Mouse (Mus musculus) c-Kit-positive CD71-positive TER-119-negative erythroid progenitor cells, embryonic 14.5 days (primary cell): Measurements from ENCODE around the gene Fabp3.
A peak's percentile ranks its signal among the peaks of the same experiment; 100 is the strongest.

ENCODE experiments used
- DNase-seq: peaks from one replicate; pipeline ENCODE4 v3.0.0-alpha.2; 2013; ENCODE audit warnings: low read depth

Fabp3 gene

DNA sequence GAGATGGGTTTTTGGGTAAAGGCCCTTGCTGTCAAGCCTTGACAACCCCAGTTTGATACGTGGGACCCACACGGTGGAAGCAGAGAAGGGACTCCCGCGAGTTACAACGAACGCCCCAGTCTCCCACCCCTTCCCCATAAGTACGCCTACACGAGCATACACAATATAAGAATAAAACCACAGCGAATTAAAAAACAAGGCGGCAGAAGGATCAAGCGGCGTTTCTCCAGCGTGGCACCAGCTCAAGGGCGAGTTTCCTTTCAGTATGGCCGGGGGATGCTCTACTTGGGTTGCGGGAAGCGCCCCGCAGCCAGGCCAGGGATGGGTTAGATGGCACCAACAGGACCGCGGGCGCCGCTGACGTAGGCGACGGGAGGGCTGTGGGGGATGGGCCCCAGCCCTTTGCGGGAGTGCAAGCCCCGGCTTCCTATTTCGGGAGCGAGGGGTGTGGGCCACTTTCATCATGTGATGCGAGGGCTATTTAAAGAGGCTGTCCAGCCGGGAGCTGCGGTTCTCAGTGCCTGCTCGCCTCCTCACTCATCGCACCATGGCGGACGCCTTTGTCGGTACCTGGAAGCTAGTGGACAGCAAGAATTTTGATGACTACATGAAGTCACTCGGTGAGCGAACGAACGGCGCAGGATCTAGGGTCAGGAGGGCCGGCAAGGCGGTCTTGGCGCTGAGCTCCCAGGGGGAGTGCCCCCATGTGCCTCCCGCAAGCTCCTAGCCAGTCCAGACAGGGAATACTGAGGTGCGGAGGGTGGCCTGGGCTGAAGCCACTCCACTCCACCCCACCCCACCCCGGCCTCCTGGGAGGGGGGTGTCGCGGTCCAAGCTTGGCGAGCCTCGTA is at the start of gene Fabp3, which contains the start of gene Gm10570:
Gene Fabp3, plus strand, starts transcription at position 365 of the 851 bp plus-strand sequence.
Gene Gm10570, minus strand, starts transcription at position 444 of the 851 bp plus-strand sequence.
- DNase-seq: no peak

DNA sequence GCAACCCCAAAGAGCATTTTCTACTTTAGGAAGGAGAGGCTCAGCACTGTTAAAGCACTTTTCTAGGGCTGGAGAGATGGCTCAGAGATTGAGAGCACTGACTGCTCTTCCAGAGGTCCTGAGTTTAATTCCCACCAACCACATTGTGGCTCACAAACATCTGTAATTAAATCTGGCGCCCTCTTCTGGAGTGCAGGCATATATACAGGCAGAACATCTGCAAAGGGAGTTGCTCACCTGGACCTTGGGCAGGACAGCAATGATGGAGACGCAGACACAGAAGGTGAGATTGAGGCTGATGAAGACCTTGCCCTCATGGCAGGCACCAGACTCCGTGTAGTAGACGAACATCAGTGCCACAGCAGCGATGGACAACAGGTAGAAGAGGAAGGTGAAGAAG is 48.0 kb upstream of the Fabp3 start:
- DNase-seq: no peak

DNA sequence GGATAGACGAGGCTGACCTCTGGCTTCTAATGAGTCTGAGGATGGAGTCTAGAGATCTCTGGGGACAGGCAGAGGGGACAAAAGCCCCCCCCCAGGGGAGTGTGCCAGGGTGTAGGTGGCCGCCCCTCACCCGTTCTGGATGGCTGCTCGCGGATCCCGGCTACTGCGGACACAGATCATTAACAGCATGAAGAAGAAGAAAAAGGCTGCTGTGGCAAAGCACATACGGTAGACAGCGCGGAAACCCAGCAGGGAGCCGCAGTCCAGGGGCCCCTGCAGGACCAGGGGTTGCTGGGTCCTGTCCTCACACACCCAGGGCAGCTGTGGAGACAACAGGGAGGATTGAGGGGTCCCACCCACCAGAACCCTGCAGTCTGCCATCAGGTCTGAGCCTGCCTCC is 44.3 kb upstream of the Fabp3 start:
- no peak for DNase-seq

DNA sequence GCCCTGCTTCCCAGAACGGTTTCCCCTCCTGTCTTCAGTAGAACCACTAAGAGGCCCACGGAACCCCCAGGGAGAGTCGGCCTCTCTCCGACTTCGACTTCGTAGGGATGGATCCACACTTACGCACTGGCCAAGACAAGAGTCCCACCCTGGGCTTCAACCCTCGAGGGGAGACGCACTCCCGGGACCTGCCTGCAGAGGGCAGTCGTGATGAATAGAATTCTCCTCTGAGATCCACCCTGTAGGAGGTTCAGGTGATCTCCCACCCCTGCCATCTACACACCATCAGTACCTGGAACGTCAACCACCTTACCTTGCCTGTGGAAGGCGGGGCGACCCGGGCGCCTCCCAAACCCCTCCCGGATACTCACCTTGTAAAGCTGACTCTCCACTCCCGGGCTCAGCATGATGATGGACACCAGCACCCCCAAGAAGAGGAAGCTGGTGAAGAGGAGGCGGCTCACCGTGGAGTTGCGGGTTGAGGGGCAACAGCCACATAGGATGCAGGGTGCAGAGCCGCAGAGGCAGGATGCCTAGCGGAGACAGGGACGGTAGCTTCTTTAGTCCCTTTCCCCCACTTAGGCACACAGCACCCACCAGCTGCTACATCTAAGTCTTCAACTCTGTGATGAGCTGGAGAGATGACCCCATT is 43.6 kb upstream of the Fabp3 start:
- no peak for DNase-seq

DNA sequence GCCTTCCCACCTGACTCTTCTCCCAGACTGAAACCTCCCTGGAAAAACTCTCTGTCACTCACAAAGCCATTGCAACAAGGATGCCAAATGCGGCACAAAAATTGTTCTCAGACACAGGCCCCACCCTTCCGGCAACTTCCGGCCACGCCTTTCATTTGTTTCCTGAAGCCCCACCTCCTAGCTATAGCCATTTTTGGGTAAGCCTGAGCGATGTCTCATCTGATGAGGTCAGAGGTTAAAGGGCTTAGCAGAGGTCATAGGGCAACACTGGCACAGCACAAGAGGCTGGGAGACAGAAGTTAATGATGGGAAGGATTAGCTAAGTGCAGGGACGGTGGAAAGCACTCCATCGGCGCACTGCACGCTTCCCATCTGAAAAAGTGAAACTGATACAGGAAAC is 41.8 kb upstream of the Fabp3 start:
- DNase-seq: no peak

DNA sequence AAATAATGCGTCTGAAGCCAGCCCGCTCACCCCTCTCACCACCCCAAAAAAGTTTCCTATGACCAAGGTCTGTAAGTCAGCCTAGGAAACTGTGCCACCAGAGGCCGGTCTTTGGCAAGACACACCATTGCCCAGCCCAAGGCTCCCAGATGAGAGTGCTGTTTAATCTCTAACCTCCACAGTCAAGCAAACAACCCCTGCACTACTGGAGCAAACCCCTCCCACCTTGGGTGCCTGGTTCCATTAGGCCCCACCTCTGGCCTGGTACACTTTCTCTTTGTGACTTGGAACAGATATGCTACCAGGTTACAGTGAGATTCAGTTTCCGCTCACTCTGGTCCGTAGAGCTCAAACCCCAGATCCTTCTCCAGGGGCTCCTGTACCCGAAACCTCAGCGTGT is 41.3 kb upstream of the Fabp3 start:
- no peak for DNase-seq

DNA sequence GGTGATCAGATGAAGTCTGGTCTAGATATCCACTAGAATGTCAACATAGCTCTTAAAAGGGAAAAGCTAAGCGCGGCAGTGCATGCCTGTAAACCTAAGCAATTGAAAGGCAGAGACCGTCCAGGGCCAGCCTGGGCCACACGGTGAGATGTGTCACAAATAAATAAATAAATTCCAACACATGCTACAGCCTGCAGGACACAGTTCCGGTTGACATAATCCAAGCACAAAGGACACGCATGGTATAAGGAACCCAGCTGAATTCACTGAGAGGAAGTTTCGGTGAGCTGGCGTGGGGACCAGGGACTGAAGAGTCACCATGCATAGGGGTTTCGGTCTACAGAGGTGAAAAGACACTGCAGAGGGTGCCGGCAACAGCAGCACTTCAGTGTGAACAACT is 39.7 kb upstream of the Fabp3 start:
- no peak for DNase-seq

DNA sequence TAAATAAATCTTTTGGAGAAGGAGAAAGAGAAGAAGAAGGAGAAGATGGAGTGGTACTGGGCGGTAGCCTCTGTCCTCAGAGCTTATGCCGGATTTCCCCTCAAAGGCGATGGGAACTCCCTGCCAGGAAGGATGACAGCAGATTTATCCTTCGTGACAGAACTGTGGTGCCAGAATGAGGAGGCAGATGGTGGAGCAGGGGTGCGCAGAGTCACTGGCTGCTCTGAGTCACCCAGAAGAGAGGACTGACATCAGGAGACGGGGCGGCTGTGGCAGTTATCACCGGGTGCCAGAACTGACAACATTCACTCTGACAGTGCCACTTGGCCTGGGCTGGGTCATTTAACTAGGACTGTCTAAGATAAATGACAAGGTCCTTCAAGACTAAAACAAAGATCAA is 38.3 kb upstream of the Fabp3 start:
- DNase-seq: no peak

DNA sequence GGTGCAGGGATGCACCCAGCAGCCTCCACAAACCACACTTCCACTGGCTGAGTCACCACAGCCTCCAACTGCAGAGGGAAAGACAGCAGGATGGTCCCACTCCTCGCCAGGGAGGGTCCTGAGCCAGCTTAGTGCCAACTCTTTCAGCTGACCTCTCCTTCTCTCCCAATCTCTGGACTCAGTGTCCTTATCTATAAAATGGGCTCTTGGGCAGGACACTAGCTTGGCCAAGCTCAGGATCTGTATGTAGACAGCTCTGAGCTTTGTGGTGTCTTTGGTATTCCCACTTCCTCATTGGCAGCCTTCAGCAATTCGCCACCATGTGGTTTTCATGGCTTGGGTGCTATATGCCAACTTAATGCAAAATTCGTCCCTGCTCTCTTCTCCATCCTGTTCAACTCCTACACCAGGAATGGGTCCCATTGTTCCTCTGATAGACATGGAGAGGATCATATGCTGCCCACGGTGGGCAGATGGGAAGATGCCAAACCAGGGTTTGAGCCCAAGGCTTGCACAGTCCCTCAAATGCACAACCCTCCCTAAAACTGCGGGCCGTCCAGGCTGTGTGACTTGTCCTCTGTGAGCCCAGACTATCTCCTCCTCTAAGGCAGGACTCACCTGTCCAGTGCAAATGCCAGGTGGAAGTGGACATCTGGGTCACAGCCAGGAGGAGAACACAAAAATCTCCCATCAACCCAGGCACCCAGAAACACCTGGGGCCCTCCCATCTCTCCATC is 37.6 kb upstream of the Fabp3 start:
- DNase-seq: no peak

DNA sequence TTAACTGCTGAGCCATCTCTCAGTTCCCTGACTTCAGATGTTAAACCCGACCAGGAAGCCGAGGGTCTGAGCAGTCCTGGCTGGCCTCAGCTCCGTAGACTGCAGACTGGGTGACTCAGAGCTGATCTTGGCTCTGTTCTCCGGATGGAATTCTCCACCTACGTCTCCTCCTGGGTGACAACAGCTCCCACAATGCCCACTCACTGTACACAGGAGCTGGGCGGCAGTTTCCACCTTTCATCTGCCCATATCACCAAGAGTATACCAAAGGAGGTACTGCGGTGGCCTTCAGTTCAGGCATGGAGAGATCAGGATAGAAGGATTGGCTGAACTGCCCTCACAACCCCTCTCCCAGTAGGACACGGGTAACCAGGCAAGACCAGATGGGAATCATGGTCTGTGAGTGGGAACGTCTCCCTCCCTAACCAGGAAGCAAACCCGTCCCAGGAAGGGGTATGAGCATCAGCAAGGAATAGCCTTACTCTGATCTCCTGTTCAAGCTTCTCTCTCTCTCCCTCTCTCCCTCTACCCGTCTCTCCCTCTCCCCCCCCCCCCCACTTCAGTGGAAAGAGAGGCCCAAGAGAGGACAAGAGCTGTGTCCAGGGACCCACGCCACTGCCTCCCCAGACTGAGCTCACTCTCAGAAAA is 34.6 kb upstream of the Fabp3 start:
- DNase-seq: no peak

DNA sequence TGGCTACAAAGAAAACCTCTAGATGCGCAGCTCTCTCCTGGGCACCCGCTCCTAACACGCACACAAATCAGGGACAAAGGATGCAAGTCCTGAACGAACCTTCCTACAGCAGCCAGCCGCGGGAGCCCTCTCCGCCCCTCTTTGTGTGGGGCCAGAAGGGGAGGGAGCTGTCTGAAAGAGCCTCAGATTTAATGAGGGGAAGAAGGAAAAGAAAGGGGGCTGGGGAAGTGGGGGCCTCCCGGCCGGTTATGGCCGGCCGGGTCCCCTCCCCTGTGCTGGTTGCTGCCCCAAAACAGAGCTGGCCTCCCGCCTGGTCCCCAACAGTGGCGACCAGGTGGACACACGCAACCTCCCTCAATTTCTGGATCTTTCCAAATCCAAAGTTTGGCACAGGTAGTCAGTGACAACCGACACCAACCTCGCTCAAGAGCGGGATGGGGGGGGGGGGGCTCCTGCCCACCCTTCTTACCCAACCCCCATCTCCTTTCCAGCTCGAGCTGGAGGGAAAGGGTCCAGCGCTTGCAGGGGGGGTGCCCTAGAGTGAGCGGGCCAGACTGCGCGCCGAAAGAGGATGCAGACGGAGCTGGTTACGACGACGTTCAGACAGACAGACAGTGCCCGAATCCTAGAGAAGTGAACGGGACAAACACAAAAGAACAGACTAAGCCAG is 33.9 kb upstream of the Fabp3 start:
- no peak for DNase-seq

DNA sequence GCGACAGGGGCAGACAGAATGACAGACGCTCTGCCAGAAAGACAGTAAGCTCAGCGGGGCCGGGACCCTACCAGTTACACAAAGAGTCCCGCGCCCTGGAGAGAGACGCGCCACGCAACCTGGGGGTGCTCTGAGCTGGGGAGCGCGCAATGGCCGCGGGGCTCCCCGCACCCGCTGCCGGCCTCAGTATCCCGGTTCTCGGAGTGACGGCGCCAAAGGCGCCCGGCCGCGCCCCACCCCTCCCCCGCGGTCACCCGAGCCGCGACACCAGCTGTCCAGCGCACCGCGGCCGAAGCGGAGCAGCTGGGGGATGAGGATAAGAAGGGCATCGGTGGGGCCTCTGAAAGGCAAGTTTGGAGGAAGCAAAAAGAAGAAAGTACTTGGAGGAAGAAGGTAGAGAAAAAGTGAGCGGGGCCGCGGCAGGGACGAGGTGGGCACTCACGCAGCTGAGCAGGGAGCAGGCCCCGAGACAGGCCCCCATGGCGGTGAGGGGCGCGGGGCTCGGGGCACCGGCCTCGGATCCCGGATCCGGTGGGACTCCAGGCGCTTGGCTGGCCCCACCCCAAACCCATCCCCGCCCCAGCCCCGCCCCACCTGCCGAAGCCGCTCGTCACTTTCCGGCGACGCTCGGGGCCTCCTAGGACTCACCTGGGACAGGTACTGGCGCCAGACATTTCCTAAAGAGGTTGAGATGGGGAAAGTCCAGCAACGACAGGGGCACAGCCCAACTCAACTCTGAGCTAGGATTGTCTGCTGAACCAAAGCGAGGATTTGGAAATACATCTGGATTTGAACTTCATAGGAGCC is 33.2 kb upstream of the Fabp3 start:
- DNase-seq: no peak

DNA sequence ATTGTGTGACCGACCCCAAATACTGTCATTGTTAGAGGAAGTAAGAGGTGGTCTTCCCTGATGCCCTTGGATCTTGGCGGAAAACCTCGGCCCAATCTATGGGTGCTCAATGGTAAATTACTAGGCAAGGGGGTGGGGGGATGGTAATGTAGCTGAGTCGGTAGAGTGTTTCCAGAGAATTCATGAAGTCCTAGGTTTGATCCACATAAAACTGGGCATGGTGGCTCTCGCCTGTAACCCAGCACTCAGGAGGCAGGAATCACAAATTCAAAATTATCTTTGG is 32.6 kb upstream of the Fabp3 start:
- no peak for DNase-seq

DNA sequence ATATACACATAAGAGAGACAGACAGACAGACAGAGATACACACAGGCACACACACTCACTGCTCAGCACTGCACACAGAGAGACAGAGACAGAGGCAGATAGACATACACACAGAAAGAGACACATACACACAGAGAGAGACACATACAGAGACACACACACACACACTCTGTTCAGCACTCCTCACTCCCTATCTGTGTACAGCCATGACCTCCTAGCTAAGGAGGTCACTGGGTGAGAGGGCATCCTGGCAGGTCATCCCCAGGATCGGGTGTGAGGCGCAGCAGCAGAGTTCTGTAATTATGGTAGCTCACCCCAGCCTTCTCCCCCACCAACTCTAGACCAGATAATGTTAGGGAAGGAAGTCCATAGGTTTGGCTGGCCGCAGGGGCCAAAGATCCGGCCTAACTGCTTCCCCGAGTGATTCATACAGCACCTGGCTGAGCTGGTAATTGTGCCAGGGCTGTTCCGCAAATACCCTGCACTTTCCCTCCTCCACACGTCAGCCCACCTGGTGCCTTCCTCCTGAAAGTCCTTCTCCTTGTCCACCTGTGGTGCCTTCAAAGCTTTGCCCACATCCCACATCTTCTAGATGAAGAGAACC is 31.7 kb upstream of the Fabp3 start:
- no peak for DNase-seq

DNA sequence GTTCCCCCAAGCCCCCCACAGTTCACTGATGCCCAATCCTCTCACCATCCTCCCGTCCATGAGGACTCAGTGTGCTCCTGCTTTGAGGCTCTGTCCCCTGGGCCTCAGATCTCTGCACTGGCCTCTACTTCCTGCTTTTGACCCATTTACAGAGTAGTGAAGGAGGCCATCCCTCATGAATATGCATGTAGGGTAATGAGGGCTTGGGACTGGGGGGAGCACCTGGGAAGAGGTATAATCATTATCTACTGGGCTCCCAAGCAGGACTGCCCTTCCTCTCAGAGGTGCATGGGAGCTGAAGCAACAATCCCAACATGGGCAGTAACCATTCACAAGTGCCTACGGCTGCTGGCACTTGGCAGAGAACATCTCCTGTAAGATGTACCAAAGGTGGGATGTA is 29.3 kb upstream of the Fabp3 start, which contains the start of gene Serinc2:
Gene Serinc2, minus strand, starts transcription at position 101 of the 400 bp plus-strand sequence.
- DNase-seq: no peak

DNA sequence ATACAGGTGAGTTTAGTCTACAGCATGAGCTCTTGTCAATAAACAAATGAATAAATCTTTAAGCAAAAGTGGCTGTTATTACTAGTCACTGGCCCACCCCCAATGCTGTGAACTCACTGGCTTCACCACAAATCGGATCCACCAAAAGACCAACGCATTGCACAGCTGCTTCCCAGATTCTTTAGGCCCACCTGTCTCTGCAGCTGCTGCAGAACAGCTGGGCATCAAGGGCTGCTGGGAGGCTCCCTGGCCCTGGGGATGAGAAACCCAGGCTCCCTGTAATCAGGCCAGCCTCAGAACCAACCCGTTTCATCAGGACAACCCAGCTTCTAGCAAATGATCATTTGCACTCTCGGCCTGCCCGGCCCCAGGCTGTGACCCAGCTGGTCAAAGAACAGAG is 25.5 kb upstream of the Fabp3 start:
- no peak for DNase-seq

DNA sequence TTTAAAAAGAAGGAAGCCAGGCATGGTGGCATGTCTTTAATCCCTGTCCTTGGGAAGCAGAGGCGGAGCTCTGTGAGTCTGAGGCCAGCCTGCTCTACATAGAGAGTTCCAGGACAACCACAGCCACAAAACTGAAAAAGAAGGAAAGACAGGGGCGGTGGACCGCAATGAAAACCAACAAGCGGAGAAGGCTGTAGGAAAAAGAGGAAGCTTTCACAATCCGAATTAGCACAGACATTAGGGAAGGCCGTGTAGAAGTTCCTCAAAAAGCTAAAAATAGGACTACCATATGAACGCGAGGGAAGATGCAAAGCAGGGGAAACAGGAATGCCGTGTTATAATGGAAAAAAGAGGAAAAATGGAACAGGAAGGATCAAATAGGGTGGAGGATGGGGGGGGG is 24.6 kb upstream of the Fabp3 start:
- DNase-seq: no peak

DNA sequence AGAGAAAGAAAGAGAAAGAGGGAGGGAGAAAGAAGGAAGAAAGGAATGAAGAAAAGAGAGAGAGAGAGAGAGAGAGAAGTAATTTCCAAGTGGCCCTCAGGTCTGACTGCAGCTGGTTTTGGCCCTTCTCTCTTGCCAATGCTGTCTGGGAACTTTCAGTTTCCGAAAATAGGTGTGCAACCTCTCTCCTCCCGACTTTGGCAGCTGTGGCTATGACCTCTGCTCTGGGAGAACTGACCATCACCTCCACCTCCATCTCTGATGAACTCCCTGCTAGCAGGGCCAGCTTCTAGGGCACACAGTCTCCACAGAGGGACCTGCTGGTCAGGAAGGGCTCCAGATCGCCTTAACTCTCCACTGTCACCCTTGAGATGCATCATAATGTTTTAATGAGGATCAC is 21.9 kb upstream of the Fabp3 start:
- no peak for DNase-seq

DNA sequence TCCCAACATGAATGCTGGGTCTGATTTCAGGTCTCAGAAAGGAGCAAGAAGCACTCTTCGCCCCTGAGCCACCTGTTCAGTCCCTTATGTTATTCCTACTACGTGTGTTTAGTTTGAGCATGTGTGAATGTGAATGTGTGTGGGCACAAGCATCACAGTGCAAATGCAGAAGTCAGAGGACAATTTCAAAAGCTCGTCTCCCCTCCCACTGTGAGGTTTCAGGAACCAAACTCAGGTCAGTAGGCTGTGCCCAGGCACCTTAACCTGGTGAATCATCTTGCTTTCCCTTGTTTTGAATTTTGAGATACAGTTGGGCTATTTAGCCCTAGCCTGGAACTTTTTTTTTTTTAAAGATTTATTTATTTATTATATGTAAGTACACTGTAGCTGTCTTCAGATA is 18.6 kb upstream of the Fabp3 start:
- DNase-seq: no peak

DNA sequence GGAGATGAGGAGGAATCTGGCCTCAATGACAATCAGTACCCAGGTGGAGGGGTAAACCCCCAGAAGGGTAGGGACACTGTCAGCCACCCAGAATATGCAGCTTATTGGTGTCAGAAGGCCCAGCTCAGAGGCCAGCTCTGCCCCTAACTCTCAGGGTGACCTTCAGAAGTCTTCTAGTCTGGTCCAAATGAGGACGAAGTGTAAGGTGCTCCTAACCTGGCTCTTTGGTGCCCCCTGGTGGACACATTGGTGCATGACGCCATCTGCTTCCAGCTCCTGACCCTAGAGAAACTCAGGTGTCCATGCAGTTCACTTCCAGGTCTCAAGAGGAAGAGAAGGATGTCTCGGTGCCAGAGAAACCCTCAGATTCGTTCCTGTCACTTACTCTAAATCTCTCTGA is 16.1 kb upstream of the Fabp3 start:
- peak; percentile 84 for DNase-seq

DNA sequence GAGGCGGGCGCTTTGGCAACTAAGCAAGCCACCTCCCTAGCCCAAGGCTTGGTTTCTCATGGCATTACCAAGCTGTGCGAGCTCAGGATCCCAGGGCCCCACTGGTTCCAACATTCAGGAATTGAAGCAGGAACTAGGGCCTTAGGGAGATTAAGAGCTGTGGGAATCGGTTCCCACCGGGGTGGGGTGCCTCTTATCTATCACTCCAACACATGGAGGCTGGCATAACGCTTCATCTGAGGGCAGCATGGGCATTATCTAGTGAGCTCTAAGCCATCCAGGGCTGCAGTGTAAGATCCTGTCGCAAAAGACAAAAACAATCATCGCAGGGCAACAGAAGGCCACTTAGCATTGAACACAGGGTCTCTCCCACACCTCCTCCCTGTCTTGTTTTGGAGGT is 13.9 kb upstream of the Fabp3 start:
- peak; percentile 38 for DNase-seq
